Mouse (Mus musculus) liver, embryonic 11.5 days (tissue): Measurements from ENCODE around the gene Enox1. TPM values are rescaled to one million over a fixed set of nuclear protein-coding genes. Genes with fewer than 3 reads are reported as not detected.

ENCODE experiments used
- ATAC-seq: fragments of 200-750 bp; cut with Nextera tagmentation; replicated peaks from 2 replicates; pipeline ENCODE4 v1.8.0; 2017; ENCODE audit warnings: moderate number of reproducible peaks, mild to moderate bottlenecking, moderate TSS enrichment, moderate library complexity; ENCODE audit not compliant: low FRiP score
- DNase-seq: peaks from one replicate; pipeline ENCODE4 v3.0.0-alpha.2; 2017; ENCODE audit warnings: low spot score
- H3K27ac ChIP-seq: fragments of 300-500 bp; sonication (generic); 2 replicates; pipeline ENCODE4 v1.5.1; 2014; ENCODE audit warnings: mild to moderate bottlenecking, low read depth, low read length, control low read depth
- H3K27me3 ChIP-seq: fragments of 300-500 bp; sonication (generic); replicated peaks from 2 replicates; pipeline ENCODE4 v1.6.1; 2014; ENCODE audit warnings: low read length, mixed read lengths; ENCODE audit not compliant: control insufficient read depth, insufficient read depth
- H3K36me3 ChIP-seq: fragments of 300-500 bp; sonication (generic); 2 replicates; pipeline ENCODE4 v1.6.1; 2014; ENCODE audit warnings: mild to moderate bottlenecking, low read length, moderate library complexity, mixed read lengths; ENCODE audit not compliant: control insufficient read depth, insufficient read depth
- H3K4me1 ChIP-seq: fragments of 300-500 bp; sonication (generic); replicated peaks from 2 replicates; pipeline ENCODE4 v1.6.1; 2014; ENCODE audit warnings: low read length, mixed read lengths; ENCODE audit not compliant: control insufficient read depth, insufficient read depth
- H3K4me2 ChIP-seq: fragments of 300-500 bp; sonication (generic); 2 replicates; pipeline ENCODE4 v1.6.1; 2014; ENCODE audit warnings: mild to moderate bottlenecking, control low read depth, moderate library complexity
- H3K4me3 ChIP-seq: fragments of 300-500 bp; sonication (generic); 2 replicates; pipeline ENCODE4 v1.5.1; 2014; ENCODE audit warnings: low read depth, low read length, control low read depth
- H3K9ac ChIP-seq: fragments of 300-500 bp; sonication (generic); 2 replicates; pipeline ENCODE4 v1.6.1; 2014; ENCODE audit warnings: low read depth, low read length, control low read depth
- H3K9me3 ChIP-seq: fragments of 300-500 bp; sonication (generic); 2 replicates; pipeline ENCODE4 v1.6.1; 2016; ENCODE audit warnings: low read length, inconsistent platforms, mixed read lengths; ENCODE audit not compliant: control insufficient read depth
- WGBS: fragments of 180-500 bp; shearing (Covaris S2); extraction: QIAGEN DNeasy Blood & Tissue Kit; methylation state at CpG from one replicate; pipeline ENCODE4 v1.1.7; 2014; 5-methylcytosine and 5-hydroxymethylcytosine counted together
- polyA plus RNA-seq: library from polyadenylated mRNA; unstranded; fragments of >200 nt; fragmentation: Nextera tagmentation; extraction: Ambion mirVana; gene quantifications from 2 replicates; pipeline ENCODE4 v1.2.1, GENCODE M21; 2014

Gene Enox1
- polyA plus RNA-seq, 1 experiment from 2014 or later = 0.92 TPM

DNA sequence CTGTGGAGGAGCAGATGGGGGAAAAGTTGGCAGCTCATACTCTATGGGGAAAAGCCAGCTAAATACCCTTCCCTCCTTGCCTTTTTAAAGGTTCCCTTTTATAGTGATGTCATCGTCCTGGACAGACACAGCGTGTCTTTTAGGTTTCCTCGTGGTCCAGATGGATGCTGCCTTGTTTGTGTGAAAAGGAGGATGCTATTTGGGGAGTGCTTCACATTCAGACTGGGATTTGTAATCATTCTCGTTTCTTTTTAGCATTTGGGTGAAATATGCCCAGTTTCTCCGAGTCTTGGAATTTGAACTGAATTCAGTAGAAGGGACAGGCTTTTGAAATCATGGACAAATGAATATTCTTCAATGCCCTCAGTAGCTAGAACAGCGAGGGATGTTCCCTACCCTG lies 58.3 kb downstream of the Enox1 start:
- H3K9me3 ChIP-seq = no peaks in the 10 kb centered on the region
- no peak overlapping the region for H3K4me3 ChIP-seq
- no peak overlapping the region for H3K9ac ChIP-seq
- no peak for DNase-seq
- H3K4me1 ChIP-seq = no peaks in the 10 kb centered on the region
- H3K36me3 ChIP-seq = no peaks in the 10 kb centered on the region
- WGBS = 80% methylated on average over 6 of the region's 6 CpGs
- no peak for ATAC-seq
- no peak overlapping the region for H3K27ac ChIP-seq
- H3K27me3 ChIP-seq = no peaks in the 10 kb centered on the region
- H3K4me2 ChIP-seq = no peak overlapping the region

DNA sequence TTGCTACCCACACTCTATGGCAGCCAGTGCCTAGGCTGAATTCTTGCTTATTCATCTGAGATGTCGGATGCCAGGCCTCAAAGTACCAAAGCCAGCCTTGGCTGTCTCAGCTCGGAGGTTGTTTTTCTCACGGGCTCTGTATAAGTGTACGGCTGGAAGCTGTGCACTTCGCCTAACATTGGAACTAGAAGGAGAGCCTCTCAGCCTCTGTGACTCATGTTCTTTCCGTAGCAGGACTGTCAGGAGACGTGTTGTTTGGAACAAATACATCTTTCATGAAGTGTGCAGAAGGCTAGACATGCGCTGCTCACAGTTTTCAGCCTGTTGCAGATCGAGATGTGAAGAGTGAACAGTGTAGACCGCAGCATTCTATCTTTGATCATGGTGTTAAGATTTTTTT lies 68.8 kb downstream of the Enox1 start:
- no peak for DNase-seq
- 86% methylated on average over 10 of the region's 10 CpGs for WGBS
- no peak overlapping the region for H3K9ac ChIP-seq

DNA sequence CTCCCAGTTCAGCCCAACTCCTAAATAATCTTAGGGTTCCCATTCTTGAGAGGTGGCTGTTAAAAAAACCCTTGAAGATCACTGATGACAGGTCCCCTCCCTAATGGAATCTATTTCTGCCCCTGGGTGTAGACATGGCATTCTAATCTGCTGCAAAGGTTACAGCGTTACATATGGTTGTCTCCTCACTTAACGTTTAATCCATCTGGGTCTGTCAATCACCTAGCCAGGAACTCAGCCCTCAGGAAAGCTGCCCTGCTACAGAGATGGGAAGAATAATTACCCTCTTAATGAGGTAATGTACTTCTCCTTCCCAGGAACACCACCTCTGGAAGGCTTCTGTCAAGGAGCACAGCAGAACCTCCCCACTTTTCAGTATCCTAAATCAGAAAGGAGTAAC lies 82.2 kb downstream of the Enox1 start:
- Histone ChIP-seq H3K27me3 (no peaks in the 10 kb centered on the region), H3K4me3 (no peak overlapping the region), H3K27ac (no peak overlapping the region), H3K36me3 (no peaks in the 10 kb centered on the region), H3K4me2 (no peak overlapping the region), H3K4me1 (no peaks in the 10 kb centered on the region), H3K9me3 (no peaks in the 10 kb centered on the region), H3K9ac (no peak overlapping the region)
- 88% methylated on average over 2 of the region's 2 CpGs for WGBS
- DNase-seq (no peak), ATAC-seq (no peak)

More for the DNA sequence above, 68.8 kb downstream of the Enox1 start:
- Histone ChIP-seq H3K4me1 (no peaks in the 10 kb centered on the region), H3K4me2 (no peak overlapping the region), H3K9me3 (no peaks in the 10 kb centered on the region), H3K27ac (no peak overlapping the region), H3K27me3 (no peaks in the 10 kb centered on the region), H3K36me3 (no peaks in the 10 kb centered on the region), H3K4me3 (no peak overlapping the region)
- ATAC-seq = no peak

DNA sequence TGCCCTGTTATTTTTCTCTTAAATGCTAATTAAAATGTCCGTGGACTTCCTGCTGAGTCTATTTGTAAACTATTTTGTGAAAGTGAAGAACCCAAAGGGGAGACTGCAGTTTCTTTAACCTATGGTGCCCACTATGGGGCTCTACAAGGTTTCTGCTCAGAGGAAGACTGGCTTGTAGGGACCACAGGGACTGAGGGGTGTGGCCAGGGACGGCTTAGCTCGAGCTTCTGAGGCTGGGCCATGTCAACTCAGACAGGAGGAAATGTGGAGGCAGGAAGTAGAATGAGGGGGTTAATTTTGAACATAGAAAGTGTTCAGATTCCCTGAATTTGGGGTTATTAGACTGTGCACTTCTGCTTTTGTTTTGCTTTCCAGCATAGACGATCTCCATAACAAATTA lies 82.8 kb downstream of the Enox1 start:
- ATAC-seq = no peak
- Histone ChIP-seq H3K4me2 (no peak overlapping the region), H3K9me3 (no peaks in the 10 kb centered on the region), H3K27me3 (no peaks in the 10 kb centered on the region), H3K36me3 (no peaks in the 10 kb centered on the region), H3K4me3 (no peak overlapping the region), H3K9ac (no peak overlapping the region), H3K27ac (no peak overlapping the region), H3K4me1 (no peaks in the 10 kb centered on the region)
- DNase-seq = no peak
- 52% methylated on average over 4 of the region's 4 CpGs for WGBS

DNA sequence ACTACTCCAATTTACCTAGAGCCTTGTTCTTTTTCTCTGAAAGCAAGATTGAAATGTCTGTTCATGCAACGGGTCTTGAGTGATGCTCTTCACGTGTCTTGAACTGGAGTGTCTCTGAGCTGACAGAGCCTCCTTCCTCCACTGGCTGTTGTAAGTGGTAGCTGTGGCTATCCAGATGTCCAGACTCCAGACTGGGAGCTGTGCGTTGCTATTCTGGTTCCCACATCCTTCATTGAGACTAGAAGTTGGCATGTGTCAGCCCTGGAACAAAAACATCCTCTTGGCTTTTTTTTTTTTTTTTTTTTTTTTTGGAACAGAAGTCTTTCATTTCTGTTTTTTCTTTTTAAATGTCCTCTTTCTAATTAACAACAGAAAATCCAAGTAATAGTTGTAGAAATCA lies 90.4 kb downstream of the Enox1 start:
- Histone ChIP-seq H3K27me3 (no peaks in the 10 kb centered on the region), H3K4me1 (no peaks in the 10 kb centered on the region), H3K36me3 (no peaks in the 10 kb centered on the region), H3K4me2 (no peak overlapping the region), H3K9ac (no peak overlapping the region), H3K4me3 (no peak overlapping the region), H3K27ac (no peak overlapping the region), H3K9me3 (no peaks in the 10 kb centered on the region)
- WGBS = 84% methylated on average over 3 of the region's 3 CpGs
- ATAC-seq = no peak
- DNase-seq = no peak

DNA sequence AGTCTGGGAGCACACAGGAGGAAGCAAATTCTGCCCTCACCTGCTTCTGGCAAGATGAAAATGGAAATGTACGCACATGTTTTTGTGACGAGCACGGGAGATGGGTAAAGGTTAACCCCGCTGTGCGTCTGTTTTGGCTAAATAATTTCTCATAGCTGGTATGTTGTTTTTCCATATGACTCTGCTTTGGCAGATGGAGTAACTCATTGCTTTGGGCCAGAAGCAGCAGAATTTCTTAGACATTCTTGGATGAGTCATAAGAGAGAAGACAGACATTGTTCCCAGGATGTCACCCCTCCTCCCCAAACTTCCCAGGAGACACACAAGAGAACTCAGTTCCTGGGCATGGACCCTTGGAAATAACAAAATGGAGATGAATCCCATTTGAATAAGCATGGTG lies 91.9 kb downstream of the Enox1 start:
- Histone ChIP-seq H3K4me3 (no peak overlapping the region), H3K4me2 (no peak overlapping the region), H3K9me3 (no peaks in the 10 kb centered on the region), H3K9ac (no peak overlapping the region), H3K4me1 (no peaks in the 10 kb centered on the region), H3K36me3 (no peaks in the 10 kb centered on the region), H3K27me3 (no peaks in the 10 kb centered on the region), H3K27ac (no peak overlapping the region)
- DNase-seq (no peak), ATAC-seq (no peak)
- WGBS = 78% methylated on average over 5 of the region's 5 CpGs

DNA sequence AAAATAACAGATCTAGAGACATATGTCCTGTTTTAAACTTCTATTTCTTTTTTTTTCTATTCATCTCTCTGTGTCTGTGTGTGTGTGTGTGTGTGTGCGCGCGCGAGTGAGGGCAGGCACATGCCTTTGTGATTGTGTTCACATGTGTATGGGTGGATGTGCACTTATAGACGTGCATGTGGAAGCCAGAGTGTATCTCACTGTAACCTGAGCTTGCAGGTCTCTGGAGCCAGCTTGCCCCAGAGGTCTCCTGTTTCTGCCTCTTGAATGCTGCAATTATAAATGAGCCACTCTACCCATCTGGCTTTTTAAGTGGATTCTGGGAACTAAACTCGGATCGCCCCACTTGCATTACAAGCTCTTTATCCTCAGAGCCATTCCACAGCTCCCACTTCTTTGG lies 92.4 kb downstream of the Enox1 start:
- Histone ChIP-seq H3K4me1 (no peaks in the 10 kb centered on the region), H3K27ac (no peak overlapping the region), H3K4me3 (no peak overlapping the region), H3K27me3 (no peaks in the 10 kb centered on the region), H3K36me3 (no peaks in the 10 kb centered on the region), H3K9ac (no peak overlapping the region), H3K4me2 (no peak overlapping the region), H3K9me3 (no peaks in the 10 kb centered on the region)
- DNase-seq (no peak), ATAC-seq (no peak)
- 76% methylated on average over 7 of the region's 7 CpGs for WGBS

DNA sequence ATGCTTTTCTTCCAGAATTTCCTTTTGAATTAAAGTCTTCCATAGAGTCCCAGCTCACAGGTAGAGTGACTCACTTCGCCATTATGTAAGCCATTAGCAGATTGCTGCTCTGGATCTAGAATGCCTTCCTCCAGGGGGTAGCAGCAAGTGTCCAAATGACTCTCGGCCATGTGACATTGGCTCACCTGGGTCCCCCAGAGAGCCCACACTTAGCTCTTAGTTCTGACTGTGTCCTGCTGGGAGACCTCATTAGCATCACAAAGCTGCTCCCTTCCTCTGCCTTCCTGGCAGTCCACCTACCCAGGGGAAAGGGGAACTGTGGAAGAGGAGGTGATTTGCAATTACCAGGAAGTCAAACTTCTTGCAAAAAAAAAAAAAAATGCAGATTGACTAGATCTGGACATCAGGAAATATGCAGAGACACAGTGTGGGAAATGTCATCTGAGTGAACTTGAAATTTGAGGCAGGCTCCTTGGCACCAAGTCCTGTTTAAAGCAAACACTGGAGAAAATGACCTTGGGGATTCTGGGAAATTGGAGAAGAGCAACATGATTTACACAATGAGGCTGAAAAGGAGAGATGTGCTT lies 94.2 kb downstream of the Enox1 start:
- Histone ChIP-seq H3K4me1 (no peaks in the 10 kb centered on the region), H3K9ac (no peak overlapping the region), H3K9me3 (no peaks in the 10 kb centered on the region), H3K4me2 (no peak overlapping the region), H3K4me3 (no peak overlapping the region), H3K27me3 (no peaks in the 10 kb centered on the region), H3K27ac (no peak overlapping the region), H3K36me3 (no peaks in the 10 kb centered on the region)
- DNase-seq (no peak), ATAC-seq (no peak)
- 45% methylated on average over 2 of the region's 2 CpGs for WGBS

DNA sequence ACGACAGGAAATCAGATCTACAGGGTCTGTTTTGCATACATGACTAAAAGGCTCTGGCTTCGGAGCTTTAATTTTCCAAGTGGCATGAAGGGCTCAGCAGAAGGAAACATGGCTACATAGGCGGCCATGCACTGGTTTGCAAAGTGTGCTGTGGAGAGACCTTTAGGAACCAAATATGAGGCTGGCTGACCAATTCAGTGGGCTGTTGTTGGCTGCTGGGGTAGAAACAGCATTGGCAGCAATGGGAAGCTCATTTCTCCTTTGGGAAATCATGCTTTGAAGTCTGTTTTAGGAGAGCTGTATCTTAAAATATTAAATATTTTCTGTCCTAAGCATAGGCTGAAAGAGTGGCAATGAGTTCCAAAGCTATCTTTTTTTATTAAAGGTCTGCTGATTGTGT lies 98.6 kb downstream of the Enox1 start:
- H3K36me3 ChIP-seq = no peaks in the 10 kb centered on the region

More for the DNA sequence above, 98.6 kb downstream of the Enox1 start:
- H3K9me3 ChIP-seq = no peaks in the 10 kb centered on the region
- H3K9ac ChIP-seq = no peak overlapping the region
- WGBS = 55% methylated on average over 3 of the region's 3 CpGs
- ATAC-seq = no peak
- no peaks in the 10 kb centered on the region for H3K27me3 ChIP-seq
- no peak overlapping the region for H3K4me3 ChIP-seq
- H3K4me1 ChIP-seq = no peaks in the 10 kb centered on the region
- H3K27ac ChIP-seq = no peak overlapping the region
- DNase-seq = no peak
- no peak overlapping the region for H3K4me2 ChIP-seq
